Mouse (Mus musculus): ENCODE measurements around the gene Capn7.

GRCm38 (mm10) chr14:31401918-31402427 lies 65.5 kb downstream of the Capn7 start:
- TF ChIP-seq CTCF (IDR thresholded peaks at IDR 0.05; ENCODE audit: low read depth) = no peak
- no peak for TF ChIP-seq EP300 (optimal IDR thresholded peaks at IDR 0.05)

All from stomach, postnatal 0 days (tissue).